Mouse (Mus musculus) stomach, postnatal 0 days (tissue): Measurements from ENCODE around the gene Rnf180. TPM values are rescaled to one million over a fixed set of nuclear protein-coding genes. Genes with fewer than 3 reads are reported as not detected.

Source experiments
- ATAC-seq: fragments of 200-750 bp; cut with Nextera tagmentation; 2 replicates; pipeline ENCODE4 v1.8.0; 2017; ENCODE audit not compliant: low FRiP score, low TSS enrichment
- DNase-seq: peaks from one replicate; pipeline ENCODE4 v3.0.0-alpha.2; 2016; ENCODE audit warnings: low spot score
- H3K27ac ChIP-seq: fragments of 300-500 bp; sonication (generic); replicated peaks from 2 replicates; pipeline ENCODE4 v1.5.1; 2014; ENCODE audit warnings: mild to moderate bottlenecking, control low read depth
- H3K27me3 ChIP-seq: fragments of 300-500 bp; sonication (generic); 2 replicates; pipeline ENCODE4 v1.6.1; 2014; ENCODE audit warnings: low read length; ENCODE audit not compliant: control insufficient read depth, insufficient read depth
- H3K36me3 ChIP-seq: fragments of 300-500 bp; sonication (generic); 2 replicates; pipeline ENCODE4 v1.6.1; 2014; ENCODE audit warnings: low read length, mixed read lengths; ENCODE audit not compliant: control insufficient read depth, insufficient read depth
- H3K4me1 ChIP-seq: fragments of 300-500 bp; sonication (generic); replicated peaks from 2 replicates; pipeline ENCODE4 v1.6.1; 2014; ENCODE audit warnings: antibody characterized with exemption; ENCODE audit not compliant: control insufficient read depth, insufficient read depth
- H3K4me2 ChIP-seq: fragments of 300-500 bp; sonication (generic); replicated peaks from 2 replicates; pipeline ENCODE4 v1.6.1; 2014; ENCODE audit warnings: low read depth, mild to moderate bottlenecking, control low read depth, moderate library complexity
- H3K4me3 ChIP-seq: fragments of 300-500 bp; sonication (generic); 2 replicates; pipeline ENCODE4 v1.5.1; 2014; ENCODE audit warnings: low read depth, low read length, control low read depth
- H3K9ac ChIP-seq: fragments of 300-500 bp; sonication (generic); 2 replicates; pipeline ENCODE4 v1.6.1; 2014; ENCODE audit warnings: mild to moderate bottlenecking, low read length, control low read depth, mixed read lengths
- H3K9me3 ChIP-seq: fragments of 300-500 bp; sonication (generic); 2 replicates; pipeline ENCODE4 v1.6.1; 2016; ENCODE audit warnings: low read length; ENCODE audit not compliant: control insufficient read depth
- CTCF ChIP-seq: IDR thresholded peaks from 2 replicates; pipeline ENCODE4 v1.5.1; 2016; ENCODE audit warnings: antibody characterized with exemption, low read depth, mild to moderate bottlenecking, moderate library complexity
- EP300 ChIP-seq: optimal IDR thresholded peaks from 2 replicates; pipeline ENCODE3; 2016; ENCODE audit warnings: antibody characterized with exemption
- WGBS: fragments of 180-500 bp; shearing (Covaris S2); extraction: QIAGEN DNeasy Blood & Tissue Kit; methylation state at CpG from one replicate; pipeline ENCODE4 v1.1.7; 2014; 5-methylcytosine and 5-hydroxymethylcytosine counted together
- polyA plus RNA-seq: library from polyadenylated mRNA; unstranded; fragments of >200 nt; fragmentation: Nextera tagmentation; extraction: Ambion mirVana; gene quantifications from 2 replicates; pipeline ENCODE4 v1.2.1, GENCODE M21; 2015

The Rnf180 gene
- polyA plus RNA-seq, 1 experiment from 2014 or later = 1.2 TPM

- Histone ChIP-seq H3K36me3 (no peaks in the 10 kb centered on the region), H3K9ac (no peak overlapping the region), H3K27ac (no peak overlapping the region), H3K4me3 (no peak overlapping the region), H3K4me2 (no peak overlapping the region), H3K27me3 (no peaks in the 10 kb centered on the region), H3K9me3 (no peaks in the 10 kb centered on the region), H3K4me1 (no peaks in the 10 kb centered on the region)
- WGBS = 68% methylated on average over 2 of the region's 2 CpGs
- TF ChIP-seq EP300 (no peak), CTCF (no peak)
- ATAC-seq = no peak
- no peak for DNase-seq
Observed at GRCm38 (mm10) chr13:105305513-105305912, 10.9 kb upstream of the Rnf180 start.

- no peaks in the 10 kb centered on the region for H3K27me3 ChIP-seq
- TF ChIP-seq CTCF (no peak), EP300 (no peak)
- no peaks in the 10 kb centered on the region for H3K36me3 ChIP-seq
- DNase-seq (no peak), ATAC-seq (no peak)
- no peak overlapping the region for H3K9ac ChIP-seq
- H3K4me1 ChIP-seq = no peaks in the 10 kb centered on the region
- H3K4me2 ChIP-seq = no peak overlapping the region
- no peak overlapping the region for H3K27ac ChIP-seq
- WGBS = 69% methylated on average over 4 of the region's 4 CpGs
- no peaks in the 10 kb centered on the region for H3K9me3 ChIP-seq
- H3K4me3 ChIP-seq = no peak overlapping the region
Observed at GRCm38 (mm10) chr13:105304054-105304453, 9.4 kb upstream of the Rnf180 start.

- WGBS = 69% methylated on average over 4 of the region's 4 CpGs
- H3K27me3 ChIP-seq = no peaks in the 10 kb centered on the region
- H3K9ac ChIP-seq = no peak overlapping the region
- ATAC-seq (0 out of 2 replicates have a peak, but pooled peaks have one; percentile 21), DNase-seq (no peak)
- no peaks in the 10 kb centered on the region for H3K9me3 ChIP-seq
- H3K4me3 ChIP-seq = no peak overlapping the region
- H3K36me3 ChIP-seq = no peaks in the 10 kb centered on the region
- H3K4me2 ChIP-seq = no peak overlapping the region
- no peaks in the 10 kb centered on the region for H3K4me1 ChIP-seq
- no peak overlapping the region for H3K27ac ChIP-seq
- TF ChIP-seq EP300 (no peak), CTCF (no peak)
Observed at GRCm38 (mm10) chr13:105300009-105300346, 5.4 kb upstream of the Rnf180 start.

GRCm38 (mm10) chr13:105299162-105300008 lies 4.8 kb upstream of the Rnf180 start:
- Histone ChIP-seq H3K9me3 (no peaks in the 10 kb centered on the region), H3K4me3 (no peak overlapping the region), H3K27me3 (no peaks in the 10 kb centered on the region), H3K9ac (no peak overlapping the region), H3K4me1 (no peaks in the 10 kb centered on the region), H3K4me2 (no peak overlapping the region), H3K36me3 (no peaks in the 10 kb centered on the region), H3K27ac (no peak overlapping the region)
- DNase-seq (no peak), ATAC-seq (no peak)
- WGBS = 47% methylated on average over 4 of the region's 4 CpGs
- no peak for TF ChIP-seq CTCF
- no peak for TF ChIP-seq EP300

GRCm38 (mm10) chr13:105293781-105294667 lies 591 bp downstream of the Rnf180 start:
- TF ChIP-seq EP300 = no peak
- TF ChIP-seq CTCF = no peak
- Histone ChIP-seq H3K4me3 (peak overlapping the region; percentile 75), H3K4me1 (no peaks in the 10 kb centered on the region), H3K4me2 (peak overlapping the region; percentile 99), H3K27me3 (no peaks in the 10 kb centered on the region), H3K36me3 (no peaks in the 10 kb centered on the region), H3K27ac (peak overlapping the region; percentile 56), H3K9ac (peak overlapping the region; percentile 76), H3K9me3 (no peaks in the 10 kb centered on the region)
- peak; percentile 81 for ATAC-seq
- 1% methylated on average over 66 of the region's 91 CpGs for WGBS
- DNase-seq = peak; percentile 53
